Mouse (Mus musculus) olfactory bulb, adult 2 months (tissue): ENCODE data around the gene Mgat4a.

ENCODE experiments used
- CTCF ChIP-seq: fragments of 200-500 bp; IDR thresholded peaks from 2 replicates; pipeline ENCODE4 v1.5.1; 2012; ENCODE audit warnings: low read depth, mild to moderate bottlenecking, low read length, moderate library complexity; ENCODE audit not compliant: insufficient read depth
- POLR2A ChIP-seq: fragments of 200-500 bp; IDR thresholded peaks from 2 replicates; pipeline ENCODE4 v1.6.1; 2012; ENCODE audit warnings: mild to moderate bottlenecking, low read depth, low read length, moderate library complexity; ENCODE audit not compliant: insufficient read depth

DNA sequence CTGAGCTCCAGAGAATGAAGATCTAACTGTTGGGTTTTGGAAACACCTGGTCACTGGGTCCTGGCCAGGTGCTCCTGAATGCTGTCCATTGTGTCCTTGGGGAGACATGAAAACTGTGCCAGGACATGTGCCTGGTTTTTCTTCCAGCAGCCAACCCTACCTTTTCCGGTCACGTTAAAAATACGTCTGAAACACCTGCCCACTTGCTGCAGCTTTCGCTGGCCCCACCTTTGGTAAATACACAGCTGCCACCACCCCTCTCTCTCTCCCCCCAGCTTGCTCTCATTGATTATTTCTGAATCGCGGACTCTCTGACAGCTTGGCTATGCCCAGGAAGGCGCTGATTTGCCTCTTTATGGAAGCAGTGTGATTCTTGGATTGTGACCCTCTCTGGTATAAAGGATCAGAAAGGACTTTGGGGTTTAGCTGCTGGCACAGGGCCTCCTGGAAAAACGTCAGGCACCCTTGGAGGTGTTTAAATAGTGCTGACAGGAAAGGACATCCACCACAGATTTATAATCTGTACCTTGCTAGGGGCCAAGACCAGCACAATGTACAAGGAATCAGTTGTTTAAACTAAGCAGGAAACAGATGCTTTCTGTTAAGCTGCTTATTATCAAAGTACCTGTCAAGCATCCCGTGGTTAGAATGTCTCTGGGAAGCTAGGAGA is 43.1 kb upstream of the Mgat4a start:
- TF ChIP-seq POLR2A (no peak), CTCF (no peak)
